Mouse (Mus musculus): ENCODE measurements around the gene Ncapd2. TPM values are rescaled to one million over a fixed set of nuclear protein-coding genes. Genes with fewer than 3 reads are reported as not detected.

Ncapd2 gene
- polyA plus RNA-seq (2015; fragmentation: Nextera tagmentation; extraction: Ambion mirVana) = 39.4 and 41.2 TPM in 2 replicates

- peaks cover 8% of the 10 kb centered on the region; the same call in 1 of the 2 replicates for H3K36me3 ChIP-seq (ENCODE audit: control insufficient read depth, insufficient read depth, low read length)
- peak within 1 kb of the TSS; percentile 82 for H3K9ac ChIP-seq (ENCODE audit: low read depth, low read length)
- peaks cover 14% of the 10 kb centered on the region for H3K4me1 ChIP-seq (ENCODE audit: control insufficient read depth, insufficient read depth, low read length)
- peak; percentile 98 for ATAC-seq
- H3K9me3 ChIP-seq (replicated peaks; ENCODE audit: control insufficient read depth, low read length, poor library complexity, severe bottlenecking) = no peaks in the 10 kb centered on the region
- no peaks in the 10 kb centered on the region for H3K27me3 ChIP-seq (ENCODE audit: control insufficient read depth, insufficient read depth, low read depth, low read length)
- H3K27ac ChIP-seq (ENCODE audit: low read length) = peak within 1 kb of the TSS; percentile 100
- H3K4me3 ChIP-seq (ENCODE audit: low read depth, low read length) = peak within 1 kb of the TSS; percentile 77
- WGBS = under 1% methylated on average over 54 of the region's 54 CpGs
- H3K4me2 ChIP-seq (ENCODE audit: low read length) = peak within 1 kb of the TSS; percentile 93
These were observed at the start of gene Ncapd2, which contains the start of gene Mrpl51 for GRCm38 (mm10) chr6:125191332-125192015. Gene Ncapd2 (minus strand): TSS chr6:125191701. Gene Mrpl51 (plus strand): TSS chr6:125191801.

DNA sequence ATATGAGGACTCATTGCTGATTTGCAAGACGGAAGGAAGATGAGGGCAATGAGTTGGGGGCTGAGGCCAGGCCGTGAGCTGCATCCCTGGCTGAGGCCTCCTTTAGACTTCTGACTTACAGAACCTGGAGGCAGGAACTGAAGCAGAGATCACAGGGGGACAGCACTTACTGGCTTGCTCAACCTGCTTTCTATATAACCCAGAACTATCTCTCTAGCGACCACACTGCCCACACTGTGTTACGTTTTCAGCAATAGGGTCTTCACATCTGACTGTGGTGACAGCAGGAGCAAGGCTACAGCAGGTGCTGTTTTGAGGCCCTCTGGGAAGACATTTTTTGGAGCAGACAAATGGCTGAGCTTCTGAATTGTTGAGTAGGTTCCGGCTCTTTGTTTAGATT, 49.1 kb upstream of the Ncapd2 start:
- Histone ChIP-seq H3K9ac (ENCODE audit: low read depth, low read length) (no peak overlapping the region), H3K9me3 (replicated peaks; ENCODE audit: control insufficient read depth, low read length, poor library complexity, severe bottlenecking) (no peaks in the 10 kb centered on the region), H3K4me1 (ENCODE audit: control insufficient read depth, insufficient read depth, low read length) (no peaks in the 10 kb centered on the region), H3K4me3 (ENCODE audit: low read depth, low read length) (no peak overlapping the region), H3K27me3 (ENCODE audit: control insufficient read depth, insufficient read depth, low read depth, low read length) (no peaks in the 10 kb centered on the region), H3K27ac (ENCODE audit: low read length) (no peak overlapping the region), H3K4me2 (ENCODE audit: low read length) (no peak overlapping the region), H3K36me3 (ENCODE audit: control insufficient read depth, insufficient read depth, low read length) (no peaks in the 10 kb centered on the region)
- 87% methylated on average over 5 of the region's 5 CpGs for WGBS
- ATAC-seq = no peak

DNA sequence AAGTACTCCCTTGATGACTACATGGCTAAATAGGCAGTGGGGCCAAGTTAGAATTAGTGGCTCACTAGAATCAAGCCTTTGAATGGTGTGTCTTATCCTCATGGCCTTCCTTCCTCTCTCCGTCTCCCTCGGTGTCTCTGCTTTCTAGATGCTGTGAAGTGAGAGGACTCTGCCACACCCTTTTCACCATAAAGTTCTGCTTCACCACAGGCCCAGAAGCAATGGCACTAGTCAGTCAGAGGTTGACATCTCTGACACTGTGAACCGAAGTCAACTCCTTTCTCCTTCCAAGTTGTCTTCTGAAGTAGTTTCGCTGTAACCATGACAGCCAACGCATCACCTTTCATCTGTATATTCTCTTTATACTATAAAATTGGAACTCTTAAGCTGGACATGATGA, 48.0 kb upstream of the Ncapd2 start:
- H3K27ac ChIP-seq (ENCODE audit: low read length) = no peak overlapping the region
- ATAC-seq = no peak
- no peak overlapping the region for H3K9ac ChIP-seq (ENCODE audit: low read depth, low read length)
- no peaks in the 10 kb centered on the region for H3K4me1 ChIP-seq (ENCODE audit: control insufficient read depth, insufficient read depth, low read length)
- H3K27me3 ChIP-seq (ENCODE audit: control insufficient read depth, insufficient read depth, low read depth, low read length) = no peaks in the 10 kb centered on the region
- no peak overlapping the region for H3K4me3 ChIP-seq (ENCODE audit: low read depth, low read length)
- H3K4me2 ChIP-seq (ENCODE audit: low read length) = no peak overlapping the region
- no peaks in the 10 kb centered on the region for H3K36me3 ChIP-seq (ENCODE audit: control insufficient read depth, insufficient read depth, low read length)
- H3K9me3 ChIP-seq (replicated peaks; ENCODE audit: control insufficient read depth, low read length, poor library complexity, severe bottlenecking) = no peaks in the 10 kb centered on the region
- WGBS = 92% methylated on average over 5 of the region's 5 CpGs

DNA sequence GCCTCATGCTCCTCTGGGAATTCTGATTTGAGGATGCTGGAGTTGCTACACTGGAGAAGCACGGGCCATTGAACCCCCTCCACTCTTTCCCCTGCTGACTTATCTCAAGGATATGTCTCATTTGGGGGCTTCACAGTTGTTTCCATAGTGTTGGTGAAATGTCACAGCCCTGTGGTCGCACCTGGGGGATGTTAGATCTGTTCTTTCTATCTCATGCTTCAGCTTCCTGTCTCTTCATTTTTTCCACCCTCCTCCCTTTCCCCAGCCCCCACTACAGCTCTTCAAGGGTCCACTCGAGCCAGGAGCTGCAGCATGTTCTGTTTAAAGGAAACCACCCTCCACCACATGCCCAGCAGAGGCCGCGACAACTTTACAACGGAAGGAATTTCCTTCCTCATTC, 46.9 kb upstream of the Ncapd2 start:
- ATAC-seq = no peak
- no peaks in the 10 kb centered on the region for H3K9me3 ChIP-seq (replicated peaks; ENCODE audit: control insufficient read depth, low read length, poor library complexity, severe bottlenecking)
- no peak overlapping the region for H3K27ac ChIP-seq (ENCODE audit: low read length)
- WGBS = 87% methylated on average over 6 of the region's 6 CpGs
- H3K27me3 ChIP-seq (ENCODE audit: control insufficient read depth, insufficient read depth, low read depth, low read length) = no peaks in the 10 kb centered on the region
- no peaks in the 10 kb centered on the region for H3K36me3 ChIP-seq (ENCODE audit: control insufficient read depth, insufficient read depth, low read length)
- no peak overlapping the region for H3K9ac ChIP-seq (ENCODE audit: low read depth, low read length)
- H3K4me3 ChIP-seq (ENCODE audit: low read depth, low read length) = no peak overlapping the region
- no peak overlapping the region for H3K4me2 ChIP-seq (ENCODE audit: low read length)
- no peaks in the 10 kb centered on the region for H3K4me1 ChIP-seq (ENCODE audit: control insufficient read depth, insufficient read depth, low read length)

- H3K4me3 ChIP-seq (ENCODE audit: low read depth, low read length) = no peak overlapping the region
- no peak for ATAC-seq
- H3K27me3 ChIP-seq (ENCODE audit: control insufficient read depth, insufficient read depth, low read depth, low read length) = no peaks in the 10 kb centered on the region
- H3K4me2 ChIP-seq (ENCODE audit: low read length) = no peak overlapping the region
- H3K9me3 ChIP-seq (replicated peaks; ENCODE audit: control insufficient read depth, low read length, poor library complexity, severe bottlenecking) = no peaks in the 10 kb centered on the region
- H3K27ac ChIP-seq (ENCODE audit: low read length) = no peak overlapping the region
- 87% methylated on average over 4 of the region's 4 CpGs for WGBS
- no peaks in the 10 kb centered on the region for H3K36me3 ChIP-seq (ENCODE audit: control insufficient read depth, insufficient read depth, low read length)
- H3K9ac ChIP-seq (ENCODE audit: low read depth, low read length) = no peak overlapping the region
- no peaks in the 10 kb centered on the region for H3K4me1 ChIP-seq (ENCODE audit: control insufficient read depth, insufficient read depth, low read length)
These were observed 45.9 kb upstream of the Ncapd2 start for GRCm38 (mm10) chr6:125237421-125237820.

DNA sequence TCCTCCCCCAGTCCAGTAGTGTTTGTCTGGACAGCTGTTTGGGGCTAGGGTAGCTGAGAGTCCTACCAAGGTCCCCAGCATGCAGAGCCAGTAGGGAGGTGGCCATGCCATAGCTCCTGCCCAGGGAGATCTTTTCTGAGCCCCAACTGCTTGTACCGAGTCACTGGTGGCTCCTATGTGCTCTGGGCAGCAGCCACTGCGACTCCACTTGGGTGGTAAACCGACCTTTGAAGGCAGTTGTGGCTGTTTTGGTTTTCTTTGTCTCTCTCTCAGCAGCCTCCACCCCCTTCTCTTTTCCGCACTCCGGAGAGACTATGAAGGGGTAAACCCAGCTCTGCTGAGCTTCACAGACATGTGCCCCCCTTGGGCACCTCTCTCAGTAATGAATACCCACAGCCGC, 45.3 kb upstream of the Ncapd2 start, which contains the start of gene Cd27:
Gene Cd27 (minus strand): TSS at position 229 of the 400 bp plus-strand sequence.
- Histone ChIP-seq H3K36me3 (ENCODE audit: control insufficient read depth, insufficient read depth, low read length) (no peaks in the 10 kb centered on the region), H3K27me3 (ENCODE audit: control insufficient read depth, insufficient read depth, low read depth, low read length) (no peaks in the 10 kb centered on the region), H3K4me2 (ENCODE audit: low read length) (no peak within 1 kb of the TSS), H3K9me3 (replicated peaks; ENCODE audit: control insufficient read depth, low read length, poor library complexity, severe bottlenecking) (no peaks in the 10 kb centered on the region), H3K27ac (ENCODE audit: low read length) (no peak within 1 kb of the TSS), H3K4me1 (ENCODE audit: control insufficient read depth, insufficient read depth, low read length) (peaks cover 4% of the 10 kb centered on the region), H3K9ac (ENCODE audit: low read depth, low read length) (no peak within 1 kb of the TSS), H3K4me3 (ENCODE audit: low read depth, low read length) (no peak within 1 kb of the TSS)
- no peak for ATAC-seq
- WGBS = 27% methylated on average over 6 of the region's 6 CpGs

GRCm38 (mm10) chr6:125236341-125236740, 44.8 kb upstream of the Ncapd2 start:
- 54% methylated on average over 6 of the region's 6 CpGs for WGBS
- Histone ChIP-seq H3K27me3 (ENCODE audit: control insufficient read depth, insufficient read depth, low read depth, low read length) (no peaks in the 10 kb centered on the region), H3K4me1 (ENCODE audit: control insufficient read depth, insufficient read depth, low read length) (peaks cover 9% of the 10 kb centered on the region), H3K4me2 (ENCODE audit: low read length) (no peak overlapping the region), H3K36me3 (ENCODE audit: control insufficient read depth, insufficient read depth, low read length) (no peaks in the 10 kb centered on the region), H3K9me3 (replicated peaks; ENCODE audit: control insufficient read depth, low read length, poor library complexity, severe bottlenecking) (no peaks in the 10 kb centered on the region), H3K9ac (ENCODE audit: low read depth, low read length) (no peak overlapping the region), H3K27ac (ENCODE audit: low read length) (no peak overlapping the region), H3K4me3 (ENCODE audit: low read depth, low read length) (no peak overlapping the region)
- no peak for ATAC-seq

GRCm38 (mm10) chr6:125234520-125234828, 43.0 kb upstream of the Ncapd2 start:
- no peaks in the 10 kb centered on the region for H3K9me3 ChIP-seq (replicated peaks; ENCODE audit: control insufficient read depth, low read length, poor library complexity, severe bottlenecking)
- WGBS = 87% methylated on average over 5 of the region's 5 CpGs
- no peak for ATAC-seq
- no peak overlapping the region for H3K27ac ChIP-seq (ENCODE audit: low read length)
- no peaks in the 10 kb centered on the region for H3K36me3 ChIP-seq (ENCODE audit: control insufficient read depth, insufficient read depth, low read length)
- no peak overlapping the region for H3K9ac ChIP-seq (ENCODE audit: low read depth, low read length)
- peaks cover 20% of the 10 kb centered on the region for H3K4me1 ChIP-seq (ENCODE audit: control insufficient read depth, insufficient read depth, low read length)
- H3K27me3 ChIP-seq (ENCODE audit: control insufficient read depth, insufficient read depth, low read depth, low read length) = no peaks in the 10 kb centered on the region
- H3K4me2 ChIP-seq (ENCODE audit: low read length) = no peak overlapping the region
- no peak overlapping the region for H3K4me3 ChIP-seq (ENCODE audit: low read depth, low read length)

- no peak overlapping the region for H3K9ac ChIP-seq (ENCODE audit: low read depth, low read length)
- H3K9me3 ChIP-seq (replicated peaks; ENCODE audit: control insufficient read depth, low read length, poor library complexity, severe bottlenecking) = no peaks in the 10 kb centered on the region
- no peak for ATAC-seq
- 65% methylated on average over 7 of the region's 7 CpGs for WGBS
- H3K4me1 ChIP-seq (ENCODE audit: control insufficient read depth, insufficient read depth, low read length) = peaks cover 20% of the 10 kb centered on the region
- H3K4me2 ChIP-seq (ENCODE audit: low read length) = no peak overlapping the region
- H3K27me3 ChIP-seq (ENCODE audit: control insufficient read depth, insufficient read depth, low read depth, low read length) = no peaks in the 10 kb centered on the region
- H3K36me3 ChIP-seq (ENCODE audit: control insufficient read depth, insufficient read depth, low read length) = no peaks in the 10 kb centered on the region
- H3K4me3 ChIP-seq (ENCODE audit: low read depth, low read length) = no peak overlapping the region
- no peak overlapping the region for H3K27ac ChIP-seq (ENCODE audit: low read length)
These were observed 42.5 kb upstream of the Ncapd2 start for GRCm38 (mm10) chr6:125233816-125234519.
